Mouse (Mus musculus) liver, embryonic 13.5 days (tissue): ENCODE measurements around the gene Mlana. TPM values are rescaled to one million over a fixed set of nuclear protein-coding genes. Genes with fewer than 3 reads are reported as not detected.

ENCODE experiments used
- ATAC-seq: fragments of 200-750 bp; cut with Nextera tagmentation; 2 replicates; pipeline ENCODE4 v1.8.0; 2017; ENCODE audit warnings: low read depth, mild to moderate bottlenecking, moderate number of reproducible peaks, moderate library complexity
- DNase-seq: peaks from one replicate; pipeline ENCODE4 v3.0.0; 2022
- H3K27ac ChIP-seq: fragments of 300-500 bp; sonication (generic); 2 replicates; pipeline ENCODE4 v1.5.1; 2015; ENCODE audit warnings: moderate library complexity, mild to moderate bottlenecking, inconsistent platforms
- H3K27me3 ChIP-seq: fragments of 300-500 bp; sonication (generic); 2 replicates; pipeline ENCODE4 v1.6.1; 2015; ENCODE audit warnings: mild to moderate bottlenecking, inconsistent platforms
- H3K36me3 ChIP-seq: fragments of 300-500 bp; sonication (generic); 2 replicates; pipeline ENCODE4 v1.6.1; 2015; ENCODE audit warnings: mild to moderate bottlenecking, inconsistent platforms
- H3K4me1 ChIP-seq: fragments of 300-500 bp; sonication (generic); replicated peaks from 2 replicates; pipeline ENCODE4 v1.6.1; 2015; ENCODE audit warnings: inconsistent platforms
- H3K4me2 ChIP-seq: fragments of 300-500 bp; sonication (generic); 2 replicates; pipeline ENCODE4 v1.6.1; 2015; ENCODE audit warnings: inconsistent platforms, mild to moderate bottlenecking, moderate library complexity
- H3K4me3 ChIP-seq: fragments of 300-500 bp; sonication (generic); replicated peaks from 2 replicates; pipeline ENCODE4 v1.5.1; 2015; ENCODE audit warnings: mild to moderate bottlenecking, inconsistent platforms
- H3K9ac ChIP-seq: fragments of 300-500 bp; sonication (generic); 2 replicates; pipeline ENCODE4 v1.6.1; 2015; ENCODE audit warnings: mild to moderate bottlenecking, inconsistent platforms
- H3K9me3 ChIP-seq: fragments of 300-500 bp; sonication (generic); replicated peaks from 2 replicates; pipeline ENCODE4 v1.6.1; 2016; ENCODE audit warnings: inconsistent platforms
- WGBS: fragments of 180-500 bp; shearing (Covaris S2); methylation state at CpG from one replicate; pipeline ENCODE4 v1.1.7; 2015; ENCODE audit not compliant: insufficient replicate concordance; 5-methylcytosine and 5-hydroxymethylcytosine counted together
- polyA plus RNA-seq: library from polyadenylated mRNA; unstranded; fragments of >200 nt; fragmentation: Nextera tagmentation; extraction: Ambion mirVana; gene quantifications from 2 replicates; pipeline ENCODE4 v1.2.1, GENCODE M21; 2015

Gene Mlana
- polyA plus RNA-seq, 1 experiment from 2014 or later = not detected

DNA sequence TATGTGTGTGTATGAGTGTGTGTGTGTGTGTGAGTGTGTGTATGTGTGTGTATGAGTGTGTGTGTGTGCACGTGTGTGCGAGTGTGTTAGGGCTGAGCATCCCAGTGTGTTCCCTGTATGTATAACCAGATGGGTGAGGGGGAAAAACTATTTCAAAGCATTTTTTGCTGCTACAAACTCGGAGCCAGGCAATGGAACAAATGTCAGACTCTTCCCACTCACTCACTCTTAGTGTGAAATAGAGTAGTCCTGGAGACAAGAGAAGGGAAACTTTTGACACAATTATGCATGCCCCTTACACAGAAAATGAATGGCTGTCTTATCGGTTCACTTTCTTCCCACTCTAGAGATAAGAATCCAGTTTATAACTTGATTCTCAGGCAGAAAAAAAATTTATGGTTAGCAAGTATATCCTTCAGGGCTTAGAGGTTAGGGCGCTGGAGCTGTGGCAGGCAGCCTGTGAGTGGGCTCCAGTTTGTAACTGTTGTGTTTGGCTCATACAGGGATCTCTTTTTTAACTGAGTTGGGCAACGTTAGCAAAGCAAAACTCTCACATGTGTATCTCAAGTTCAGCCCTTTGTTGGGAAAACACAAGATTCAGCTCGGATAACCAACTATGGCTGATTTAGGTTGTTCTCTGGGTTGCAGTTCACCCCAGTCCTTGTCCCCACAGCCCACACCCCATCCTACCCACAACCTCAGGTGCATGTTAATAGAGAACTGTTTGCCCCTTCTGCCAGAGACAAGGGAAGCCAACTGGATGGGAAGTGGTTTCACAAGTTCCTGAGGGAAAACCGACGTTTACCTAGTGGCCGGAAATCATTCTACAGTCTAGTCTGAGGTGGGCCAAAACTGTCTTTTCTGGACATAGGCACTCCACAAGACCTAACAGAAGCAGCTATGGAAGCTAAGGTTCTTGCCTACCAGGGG, 36.5 kb upstream of the Mlana start:
- no peaks in the 10 kb centered on the region; the same call in 1 of the 2 replicates for H3K4me1 ChIP-seq
- no peak overlapping the region for H3K4me3 ChIP-seq
- no peak overlapping the region for H3K9ac ChIP-seq
- WGBS = 44% methylated on average over 10 of the region's 10 CpGs
- no peaks in the 10 kb centered on the region for H3K36me3 ChIP-seq
- no peak for ATAC-seq
- H3K27ac ChIP-seq = no peak overlapping the region
- H3K9me3 ChIP-seq = no peaks in the 10 kb centered on the region
- H3K27me3 ChIP-seq = no peaks in the 10 kb centered on the region
- no peak for DNase-seq
- no peak overlapping the region for H3K4me2 ChIP-seq

DNA sequence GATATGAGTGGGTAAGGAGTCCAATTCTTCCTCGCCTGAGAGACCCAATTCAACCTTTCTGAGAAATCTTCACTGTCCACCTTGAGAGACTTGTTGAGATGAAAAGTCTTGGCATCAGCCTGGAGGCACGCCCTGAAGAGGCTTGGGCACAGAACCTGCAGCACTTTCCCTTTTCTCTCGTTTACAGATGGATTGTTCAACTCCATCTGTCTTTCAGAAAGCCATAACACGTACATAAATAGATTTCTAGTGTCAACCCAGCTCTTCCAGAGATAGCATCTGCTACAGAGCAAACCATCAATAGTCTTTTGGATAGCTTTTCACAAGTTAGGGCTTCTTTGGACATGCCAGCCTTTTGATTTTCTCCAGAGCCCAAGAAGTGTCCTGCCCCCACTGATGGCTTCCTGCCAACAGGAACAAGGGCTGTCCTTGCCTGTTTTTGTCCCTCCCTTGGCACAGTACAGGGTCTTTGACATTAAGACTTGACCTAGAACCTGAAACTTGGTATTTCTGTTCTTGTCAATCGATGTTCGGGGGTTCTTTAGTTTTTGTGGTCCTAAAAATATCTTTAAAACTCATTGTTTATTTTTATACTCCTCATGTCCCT, 35.5 kb upstream of the Mlana start:
- no peak overlapping the region for H3K4me2 ChIP-seq
- H3K27me3 ChIP-seq = no peaks in the 10 kb centered on the region
- ATAC-seq (no peak), DNase-seq (no peak)
- no peaks in the 10 kb centered on the region for H3K9me3 ChIP-seq
- WGBS = 63% methylated on average over 6 of the region's 6 CpGs
- H3K9ac ChIP-seq = no peak overlapping the region
- no peaks in the 10 kb centered on the region for H3K36me3 ChIP-seq
- no peak overlapping the region for H3K27ac ChIP-seq
- H3K4me3 ChIP-seq = no peak overlapping the region
- H3K4me1 ChIP-seq = peaks cover 5% of the 10 kb centered on the region; the same call in 1 of the 2 replicates

DNA sequence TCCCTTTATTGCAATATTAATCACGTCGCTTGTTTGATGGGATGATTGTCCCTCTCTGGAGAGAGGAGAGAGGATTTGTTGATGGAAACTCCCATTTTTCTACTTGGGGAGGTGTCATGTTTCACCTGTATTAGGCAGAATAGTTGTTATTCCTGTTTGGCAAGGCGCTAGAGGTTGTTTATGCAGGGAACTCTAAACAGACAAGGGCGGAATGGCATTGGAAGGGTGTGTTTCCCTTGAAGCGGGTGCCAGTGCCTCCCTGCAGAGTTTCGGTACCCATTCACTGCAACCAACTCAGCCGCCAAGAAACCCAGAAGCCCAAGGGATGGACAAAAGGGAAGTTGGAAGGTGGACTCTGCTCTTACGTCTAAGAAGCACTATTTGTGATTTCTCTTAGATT, 33.8 kb upstream of the Mlana start:
- Histone ChIP-seq H3K9me3 (no peaks in the 10 kb centered on the region), H3K9ac (no peak overlapping the region), H3K4me1 (peaks cover 10% of the 10 kb centered on the region), H3K27ac (no peak overlapping the region), H3K4me3 (no peak overlapping the region), H3K36me3 (no peaks in the 10 kb centered on the region), H3K27me3 (no peaks in the 10 kb centered on the region), H3K4me2 (no peak overlapping the region)
- 67% methylated on average over 8 of the region's 8 CpGs for WGBS
- no peak for ATAC-seq
- no peak for DNase-seq

DNA sequence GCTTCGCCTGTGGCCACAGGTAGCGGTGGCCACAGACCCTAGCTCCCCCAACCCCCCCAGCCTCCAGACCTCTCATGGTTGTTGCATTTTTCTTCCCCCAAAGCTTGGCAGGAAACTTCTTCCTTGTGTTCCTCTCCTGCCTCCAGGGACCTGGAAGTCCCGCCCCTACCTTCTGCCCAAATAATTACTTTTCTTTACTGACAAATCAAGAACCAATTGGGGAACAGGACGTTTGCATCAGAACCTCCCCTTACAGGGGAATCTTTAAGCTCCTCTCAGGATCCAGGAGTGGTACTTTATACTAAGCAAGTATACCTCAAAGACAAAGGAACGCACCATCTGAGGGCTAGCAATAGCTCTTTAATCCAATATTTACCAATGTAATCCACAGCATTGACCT, 32.7 kb upstream of the Mlana start:
- peaks cover 10% of the 10 kb centered on the region for H3K4me1 ChIP-seq
- no peak overlapping the region for H3K4me3 ChIP-seq
- 67% methylated on average over 5 of the region's 5 CpGs for WGBS
- ATAC-seq (no peak), DNase-seq (no peak)
- no peaks in the 10 kb centered on the region for H3K9me3 ChIP-seq
- H3K36me3 ChIP-seq = no peaks in the 10 kb centered on the region
- no peak overlapping the region for H3K9ac ChIP-seq
- no peaks in the 10 kb centered on the region for H3K27me3 ChIP-seq
- H3K4me2 ChIP-seq = no peak overlapping the region
- no peak overlapping the region for H3K27ac ChIP-seq

DNA sequence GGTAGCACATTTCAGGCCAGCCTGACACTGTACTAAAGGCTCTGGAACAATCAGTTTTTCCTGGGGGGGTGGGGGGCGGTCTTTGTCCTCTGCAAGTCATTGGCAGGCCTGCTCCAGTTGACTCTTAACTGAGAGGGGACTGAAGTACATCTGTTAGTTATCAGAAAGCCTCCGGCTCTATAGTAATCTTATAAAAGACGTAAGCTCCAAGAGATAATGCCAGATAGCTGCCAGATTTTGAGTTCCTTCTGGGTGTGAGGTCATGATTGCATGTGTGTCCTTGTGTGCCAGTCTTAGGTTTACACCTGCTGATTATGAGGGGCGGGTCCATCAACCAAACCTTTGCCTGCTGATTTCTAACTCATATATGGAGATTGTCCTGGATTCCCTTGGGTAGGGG, 31.5 kb upstream of the Mlana start:
- Histone ChIP-seq H3K9ac (no peak overlapping the region), H3K9me3 (no peaks in the 10 kb centered on the region), H3K4me2 (no peak overlapping the region), H3K36me3 (no peaks in the 10 kb centered on the region), H3K27me3 (no peaks in the 10 kb centered on the region), H3K27ac (no peak overlapping the region), H3K4me1 (peaks cover 10% of the 10 kb centered on the region), H3K4me3 (no peak overlapping the region)
- WGBS = 43% methylated on average over 4 of the region's 4 CpGs
- DNase-seq (no peak), ATAC-seq (no peak)

DNA sequence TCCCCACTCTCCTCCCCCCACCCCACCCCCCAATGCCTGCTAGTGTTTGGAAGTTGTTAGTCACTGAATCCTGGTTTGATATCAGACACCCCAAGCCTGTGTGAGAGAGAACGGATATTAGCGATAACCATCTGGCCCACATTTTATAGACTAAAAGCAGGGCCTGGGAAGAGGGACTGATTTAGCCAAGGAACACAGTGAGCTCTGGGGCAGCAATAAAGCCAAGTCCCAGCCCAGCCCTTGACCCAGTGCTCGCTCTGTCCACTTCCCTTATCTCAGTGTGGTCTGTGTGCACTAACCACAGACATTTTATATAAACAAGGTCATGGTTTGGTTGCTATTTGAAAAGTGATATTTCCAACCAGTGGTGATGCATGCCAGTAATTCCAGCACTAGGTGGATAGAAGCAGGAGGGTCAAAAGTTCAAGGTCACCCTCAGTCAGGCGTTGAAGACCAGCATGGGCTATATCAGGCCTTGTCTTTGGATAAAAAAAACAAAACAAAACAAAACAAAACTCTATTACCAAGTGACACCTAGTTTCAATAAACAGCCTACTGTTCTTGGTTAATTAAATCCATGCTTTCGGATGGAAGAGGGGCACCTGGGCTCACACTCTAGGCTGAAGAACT, 30.5 kb upstream of the Mlana start:
- DNase-seq (no peak), ATAC-seq (no peak; the same call in 1 of the 2 replicates)
- no peaks in the 10 kb centered on the region for H3K9me3 ChIP-seq

DNA sequence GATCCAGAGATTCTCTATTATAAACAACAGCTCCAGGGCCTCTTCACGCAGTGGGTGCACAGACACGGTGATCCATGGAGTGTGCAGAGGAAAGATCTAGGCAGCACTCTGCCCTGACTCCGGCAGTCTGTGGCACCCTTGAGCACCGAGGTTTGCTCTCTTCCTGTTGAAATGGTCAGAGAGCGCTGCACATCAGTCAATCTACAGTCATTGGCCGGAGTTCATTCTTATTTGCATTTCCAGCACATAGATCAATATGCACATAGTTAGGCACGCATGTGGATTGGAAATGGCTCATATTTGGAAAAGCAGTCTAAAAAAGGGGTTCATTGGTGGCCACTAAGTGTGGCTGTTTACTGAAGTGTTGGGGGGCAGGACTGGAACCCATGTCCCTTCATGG, 29.5 kb upstream of the Mlana start:
- no peak overlapping the region for H3K4me3 ChIP-seq
- no peaks in the 10 kb centered on the region for H3K36me3 ChIP-seq
- no peak overlapping the region for H3K9ac ChIP-seq
- H3K27me3 ChIP-seq = no peaks in the 10 kb centered on the region
- H3K4me1 ChIP-seq = peaks cover 10% of the 10 kb centered on the region
- H3K4me2 ChIP-seq = no peak overlapping the region
- no peaks in the 10 kb centered on the region for H3K9me3 ChIP-seq
- H3K27ac ChIP-seq = no peak overlapping the region
- WGBS = 63% methylated on average over 7 of the region's 7 CpGs
- DNase-seq (no peak), ATAC-seq (no peak)

More for the DNA sequence above, 30.5 kb upstream of the Mlana start:
- no peak overlapping the region for H3K9ac ChIP-seq
- H3K36me3 ChIP-seq = no peaks in the 10 kb centered on the region
- H3K27ac ChIP-seq = no peak overlapping the region
- no peak overlapping the region for H3K4me2 ChIP-seq
- peaks cover 10% of the 10 kb centered on the region for H3K4me1 ChIP-seq
- 55% methylated on average over 5 of the region's 5 CpGs for WGBS
- H3K27me3 ChIP-seq = no peaks in the 10 kb centered on the region
- H3K4me3 ChIP-seq = no peak overlapping the region

DNA sequence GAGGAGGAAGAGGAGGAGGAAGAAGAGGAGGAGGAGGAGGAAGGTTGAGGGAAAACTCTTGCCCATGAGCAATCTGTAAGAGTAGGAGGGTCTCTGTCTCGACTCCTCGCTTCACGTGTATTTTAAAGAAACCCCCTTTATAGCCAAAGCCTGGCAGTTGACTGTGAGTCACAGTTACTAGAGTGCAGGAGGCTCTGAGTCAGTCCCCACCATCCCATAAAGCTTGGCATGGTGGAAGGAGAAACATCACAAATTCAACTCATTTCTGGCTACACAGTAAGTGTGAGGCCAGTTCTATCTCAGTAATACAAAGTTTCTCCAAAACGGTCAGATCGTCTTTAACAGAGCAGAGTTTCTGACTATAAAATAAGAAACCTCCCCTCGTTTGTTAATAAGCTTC, 27.4 kb upstream of the Mlana start:
- Histone ChIP-seq H3K9me3 (no peaks in the 10 kb centered on the region), H3K36me3 (no peaks in the 10 kb centered on the region), H3K9ac (no peak overlapping the region), H3K27ac (no peak overlapping the region), H3K27me3 (no peaks in the 10 kb centered on the region), H3K4me1 (peaks cover 10% of the 10 kb centered on the region), H3K4me3 (no peak overlapping the region), H3K4me2 (no peak overlapping the region)
- DNase-seq (no peak), ATAC-seq (no peak)
- 82% methylated on average over 6 of the region's 6 CpGs for WGBS

DNA sequence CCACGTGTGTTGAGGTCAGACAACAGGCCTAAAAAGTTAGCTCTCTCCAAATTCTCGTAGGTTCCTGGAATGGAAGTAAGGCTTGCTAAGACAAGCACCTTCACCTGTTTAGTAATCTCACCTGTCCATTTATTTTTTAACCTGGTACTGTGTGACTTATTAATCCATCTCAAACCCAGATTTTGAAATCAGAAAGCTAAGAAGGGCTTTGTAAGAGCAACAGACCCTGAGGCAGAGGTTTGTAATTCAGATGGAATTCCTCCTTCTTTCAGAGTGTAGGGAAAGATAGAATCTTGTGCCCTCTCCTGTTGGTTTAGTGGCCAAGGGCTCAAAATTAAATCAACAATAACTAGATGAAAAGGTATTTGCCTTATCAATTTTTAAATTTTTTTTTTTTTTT, 26.5 kb upstream of the Mlana start:
- H3K4me1 ChIP-seq = peaks cover 10% of the 10 kb centered on the region
- H3K27ac ChIP-seq = no peak overlapping the region
- H3K4me2 ChIP-seq = no peak overlapping the region
- no peak overlapping the region for H3K4me3 ChIP-seq
- no peaks in the 10 kb centered on the region for H3K9me3 ChIP-seq
- ATAC-seq = no peak
- H3K27me3 ChIP-seq = no peaks in the 10 kb centered on the region
- WGBS = 78% methylated on average over 2 of the region's 2 CpGs
- H3K9ac ChIP-seq = no peak overlapping the region
- H3K36me3 ChIP-seq = no peaks in the 10 kb centered on the region
- no peak for DNase-seq

DNA sequence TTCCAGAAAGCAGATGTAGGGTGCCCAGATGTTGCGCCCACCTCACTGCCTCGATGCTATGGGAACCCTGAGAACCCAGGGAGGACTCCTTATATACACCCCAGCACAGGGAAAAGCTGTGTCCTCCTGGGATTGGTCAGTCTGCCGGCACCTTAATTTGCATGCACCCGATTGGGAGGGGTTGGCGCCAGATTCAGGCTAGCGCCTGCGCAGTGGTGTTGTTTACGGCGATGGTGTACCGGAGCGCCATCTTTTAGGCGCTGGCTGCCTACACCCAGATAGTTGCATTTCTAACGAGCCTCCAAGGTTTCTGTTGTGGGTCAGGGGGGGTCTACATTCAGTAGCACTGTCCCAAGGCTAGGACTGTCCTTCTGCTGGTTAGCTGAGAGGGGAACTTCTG, 25.0 kb upstream of the Mlana start:
- no peaks in the 10 kb centered on the region for H3K9me3 ChIP-seq
- H3K36me3 ChIP-seq = no peaks in the 10 kb centered on the region
- DNase-seq = no peak
- no peak overlapping the region for H3K9ac ChIP-seq
- no peak overlapping the region for H3K4me3 ChIP-seq
- WGBS = 88% methylated on average over 13 of the region's 13 CpGs
- H3K4me2 ChIP-seq = no peak overlapping the region
- no peaks in the 10 kb centered on the region; the same call in 1 of the 2 replicates for H3K4me1 ChIP-seq
- no peak overlapping the region for H3K27ac ChIP-seq
- no peaks in the 10 kb centered on the region for H3K27me3 ChIP-seq
- no peak for ATAC-seq

DNA sequence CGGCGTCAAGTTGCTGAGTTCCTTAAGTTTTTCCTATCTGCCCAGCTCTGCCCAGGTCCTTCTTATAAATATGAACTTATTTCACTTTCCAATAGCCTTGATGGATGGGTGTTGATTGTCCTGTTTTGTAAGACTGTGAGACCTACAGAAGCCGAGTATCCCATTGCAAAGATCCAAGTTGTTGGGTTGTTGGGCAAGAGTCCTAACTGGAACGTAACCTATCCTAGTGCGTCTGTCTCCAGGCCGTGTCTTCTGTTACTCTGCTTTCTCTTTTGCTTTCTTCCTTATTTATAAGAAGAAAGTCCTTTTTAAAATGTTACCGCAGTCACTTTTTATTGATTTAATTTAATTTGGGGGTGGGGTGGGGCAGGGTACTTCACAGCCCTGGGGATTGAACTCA, 22.7 kb upstream of the Mlana start:
- H3K4me1 ChIP-seq = no peaks in the 10 kb centered on the region; the same call in 1 of the 2 replicates
- WGBS = 84% methylated on average over 7 of the region's 7 CpGs
- no peak overlapping the region for H3K9ac ChIP-seq
- H3K4me2 ChIP-seq = no peak overlapping the region
- no peaks in the 10 kb centered on the region for H3K9me3 ChIP-seq
- no peak for ATAC-seq
- H3K27me3 ChIP-seq = no peaks in the 10 kb centered on the region
- H3K4me3 ChIP-seq = no peak overlapping the region
- no peaks in the 10 kb centered on the region for H3K36me3 ChIP-seq
- no peak overlapping the region for H3K27ac ChIP-seq
- no peak for DNase-seq
